Mouse (Mus musculus) spleen, adult 2 months (tissue): ENCODE data around the gene Gm3012.
"Not testable (repeated sequence)": the region's sequence is repeated elsewhere in the genome, so short reads cannot be mapped to it uniquely, and the experiment has no call there.

Experiments
- CTCF ChIP-seq: fragments of 200-500 bp; IDR thresholded peaks from 2 replicates; pipeline ENCODE4 v1.5.1; 2011; ENCODE audit warnings: mild to moderate bottlenecking, inconsistent platforms; ENCODE audit not compliant: insufficient read depth, insufficient read length, insufficient replicate concordance; ENCODE audit errors: extremely low read depth
- POLR2A ChIP-seq: fragments of 200-500 bp; IDR thresholded peaks from 2 replicates; pipeline ENCODE4 v1.6.1; 2011; ENCODE audit warnings: low read depth, low read length, inconsistent platforms

- not testable (repeated sequence) for TF ChIP-seq POLR2A, CTCF
These were observed at the start of gene Gm3012 for GRCm38 (mm10) chr14:3634212-3634611.
